Mouse (Mus musculus): Measurements from ENCODE around the gene Cwc22.

- TF ChIP-seq CTCF (IDR thresholded peaks at IDR 0.05; ENCODE audit: low read depth, low read length) (no peak), POLR2A (IDR thresholded peaks at IDR 0.05; ENCODE audit: borderline replicate concordance, low read depth, low read length) (no peak)
Measured at GRCm38 (mm10) chr2:77907164-77907563, 39.0 kb downstream of the Cwc22 start.

All from bone marrow macrophage, adult 2 months (primary cell).